Mouse (Mus musculus): ENCODE data around the gene Gm29427.
"Not testable (repeated sequence)": the region's sequence is repeated elsewhere in the genome, so short reads cannot be mapped to it uniquely, and the experiment has no call there.

DNA sequence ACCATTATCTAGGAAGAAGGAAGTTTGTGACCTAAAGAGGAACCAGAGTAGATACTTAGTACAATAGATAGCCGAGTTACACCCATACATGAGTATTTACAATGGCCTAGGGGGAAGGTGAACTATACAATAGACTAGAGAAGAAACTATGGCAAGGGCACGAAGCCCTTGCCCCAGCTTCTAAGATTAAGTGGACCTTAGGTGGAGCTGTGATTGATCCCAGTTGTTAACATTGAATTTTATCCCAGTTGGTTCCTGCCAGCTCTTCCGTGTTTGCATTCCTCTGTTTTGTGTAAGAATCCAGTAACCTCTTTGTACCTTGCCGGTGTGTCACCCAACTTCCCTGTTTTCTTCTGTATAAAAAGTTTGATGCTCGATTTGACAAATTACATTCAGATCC is 52.0 kb downstream of the Gm29427 start:
- not testable (repeated sequence) for TF ChIP-seq EP300 (optimal IDR thresholded peaks at IDR 0.05); CTCF (IDR thresholded peaks at IDR 0.05; ENCODE audit: low read depth)

Data from stomach, postnatal 0 days (tissue).